Mouse (Mus musculus) adipocyte (in vitro differentiated cells): Measurements from ENCODE around the gene Gm13757.
"Not testable (repeated sequence)": the region's sequence is repeated elsewhere in the genome, so short reads cannot be mapped to it uniquely, and the experiment has no call there.

Source experiments
- DNase-seq: peaks from one replicate; pipeline ENCODE4 v3.0.0-alpha.2; 2016; ENCODE audit warnings: low spot score

Gm13757 gene

GRCm38 (mm10) chr2:88449031-88449430 is at the start of gene Gm13757:
Gm13757 (minus strand) TSS chr2:88449131.
- DNase-seq: no peak

DNA sequence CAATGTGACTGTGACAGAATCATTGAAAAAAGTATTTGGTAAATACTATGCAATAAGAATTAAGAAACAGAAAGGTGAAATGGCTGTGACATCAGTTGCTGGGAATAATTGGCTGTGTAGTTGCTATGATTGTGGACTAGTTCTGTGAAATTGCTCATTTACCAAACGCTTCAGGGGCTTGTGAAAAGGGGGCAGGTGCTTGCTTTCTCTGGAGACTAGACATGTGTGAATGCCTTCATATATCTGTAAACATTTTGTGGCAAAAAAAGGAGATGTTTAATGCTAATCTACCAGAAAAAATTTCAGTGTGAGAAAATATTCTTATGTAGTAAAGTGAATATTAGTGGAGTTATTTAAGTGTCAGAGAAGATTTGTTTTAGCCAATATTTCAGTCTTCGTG is 44.1 kb upstream of the Gm13757 start, which contains the start of gene Olfr1185-ps1:
Olfr1185-ps1 (plus strand) TSS at position 301 of the 400 bp plus-strand sequence.
- DNase-seq: no peak

DNA sequence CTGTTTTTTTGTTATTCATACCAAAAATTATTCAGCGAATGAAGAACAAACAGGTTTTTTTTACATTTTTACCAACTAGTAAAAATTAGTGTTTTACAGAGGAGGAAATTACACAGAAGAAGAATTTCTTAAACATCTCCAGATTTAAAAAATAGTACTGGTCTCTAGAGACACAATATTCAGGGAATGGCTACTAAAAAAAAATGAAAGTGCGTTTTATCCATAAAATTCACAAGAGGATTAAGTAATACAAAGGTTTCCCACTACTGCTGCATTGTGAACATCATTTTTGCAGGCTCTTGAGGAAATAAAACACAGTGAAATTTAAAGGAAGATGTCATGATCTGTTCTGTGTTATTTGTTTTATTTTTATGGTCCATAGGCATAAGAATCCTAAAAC is 34.4 kb upstream of the Gm13757 start, which contains the start of gene Olfr1184:
Olfr1184 (plus strand) TSS at position 301 of the 400 bp plus-strand sequence.
- DNase-seq: no peak

DNA sequence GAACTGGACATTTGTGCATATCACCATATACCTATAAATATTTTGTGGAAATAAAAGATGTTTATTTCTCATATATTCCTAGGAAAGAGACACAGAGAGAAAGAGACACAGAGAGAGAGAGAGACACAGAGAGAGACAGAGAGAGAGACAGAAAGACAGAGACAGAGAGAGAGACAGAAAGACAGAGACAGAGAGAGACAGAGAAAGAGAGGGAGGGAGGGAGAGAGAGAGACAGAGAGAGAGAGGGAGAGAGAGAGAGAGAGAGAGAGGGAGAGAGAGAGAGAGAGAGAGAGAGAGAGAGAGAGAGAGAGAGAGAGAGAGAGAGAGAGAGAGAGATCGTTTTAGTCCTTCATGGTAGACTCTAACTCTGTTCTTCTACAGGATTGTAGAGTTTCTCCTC is 5.6 kb upstream of the Gm13757 start, which contains the start of gene Olfr1183:
Olfr1183 (plus strand) TSS at position 301 of the 400 bp plus-strand sequence.
- DNase-seq: not testable (repeated sequence)

DNA sequence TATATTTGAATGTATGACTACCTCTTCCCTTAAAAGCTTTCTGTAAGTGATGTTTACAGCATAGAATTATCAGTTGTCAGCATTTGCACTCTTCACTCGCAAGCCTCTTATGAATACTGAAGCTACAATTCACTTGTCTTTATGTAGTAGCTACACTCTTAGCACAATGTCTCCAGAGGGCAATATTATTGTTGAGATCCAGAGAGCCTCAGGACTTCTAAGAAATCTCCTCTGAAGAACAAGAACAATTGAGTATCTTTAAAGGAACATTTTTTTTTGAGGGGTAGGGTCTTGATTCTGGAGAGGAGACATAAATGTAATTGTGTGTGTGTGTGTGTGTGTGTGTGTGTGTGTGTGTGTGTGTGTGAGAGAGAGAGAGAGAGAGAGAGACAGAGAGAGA is 22.9 kb downstream of the Gm13757 start, which contains the start of gene Olfr1181:
Olfr1181 (minus strand) TSS at position 101 of the 400 bp plus-strand sequence.
- DNase-seq: no peak

GRCm38 (mm10) chr2:88419051-88419450 is 29.9 kb downstream of the Gm13757 start, which contains the start of gene Olfr1180:
Olfr1180 (minus strand) TSS chr2:88419151.
- no peak for DNase-seq

DNA sequence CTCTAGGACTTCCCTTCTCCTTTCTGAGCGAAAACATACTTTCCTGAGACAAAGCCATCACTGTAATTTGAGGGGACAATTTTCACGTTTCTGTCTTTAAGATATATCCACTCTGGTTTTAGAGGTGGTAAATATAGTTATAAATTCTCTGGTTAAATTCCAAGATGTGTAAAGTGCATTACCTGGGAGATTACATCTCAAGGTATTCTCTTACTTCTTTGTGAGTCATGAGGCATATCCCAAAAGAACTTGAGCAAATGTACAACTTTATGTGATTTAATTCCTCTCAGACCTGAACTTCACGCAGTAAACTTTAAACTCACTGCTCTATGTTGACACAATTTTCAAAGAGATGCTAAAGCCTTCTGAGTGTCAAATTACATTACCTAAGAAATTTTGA is 42.6 kb downstream of the Gm13757 start, which contains the start of gene Olfr1179:
Olfr1179 (minus strand) TSS at position 101 of the 400 bp plus-strand sequence.
- DNase-seq: no peak
